Mouse (Mus musculus) mature B cell (primary cell): ENCODE results near the gene Ces1d.

ENCODE experiments used
- in situ Hi-C: fragments of 300-500 bp; cut with MboI; formaldehyde crosslinking; loops from 2 replicates; pipeline ENCODE4 v1.14.3; 2019

Gene Ces1d

DNA sequence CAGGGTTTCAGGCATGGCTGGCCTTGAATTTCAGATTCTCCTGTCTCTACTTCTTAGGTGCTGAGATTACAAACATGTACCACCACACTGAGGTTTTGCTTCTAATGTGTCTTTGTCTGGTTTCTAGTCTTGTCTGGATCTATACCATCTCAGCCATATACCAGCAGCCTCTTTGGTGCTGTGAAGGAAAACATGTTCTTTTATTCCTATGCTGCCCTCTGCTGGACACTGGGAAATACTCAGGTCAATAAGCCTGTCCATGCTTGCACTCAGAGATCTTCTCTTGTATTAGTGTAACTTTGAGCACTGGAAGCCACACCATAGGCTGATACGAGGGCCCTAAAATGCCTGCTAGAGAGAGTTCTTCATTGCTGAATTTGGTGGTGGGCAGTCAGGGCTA is 56.9 kb downstream of the Ces1d start:
- in situ Hi-C loops = no loop called here

DNA sequence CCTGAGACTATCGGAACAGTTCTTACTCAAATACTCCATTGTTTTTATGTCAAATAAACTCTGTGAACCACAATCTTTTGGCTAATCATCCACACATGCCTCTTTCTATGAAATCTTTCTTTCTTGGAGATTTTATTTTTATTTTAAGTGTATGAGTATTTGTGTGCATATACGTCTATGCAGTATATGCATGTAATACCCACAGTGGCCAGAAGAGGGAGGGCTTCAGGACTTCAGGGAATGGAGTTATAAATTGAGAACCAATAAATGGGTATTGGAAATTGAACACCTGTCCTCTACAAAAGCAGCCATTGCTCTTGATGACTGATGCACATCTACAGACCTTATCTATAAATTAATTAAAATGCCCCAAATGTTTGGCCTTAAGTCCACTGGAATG is 65.4 kb downstream of the Ces1d start:
- in situ Hi-C loops = no loop called here

DNA sequence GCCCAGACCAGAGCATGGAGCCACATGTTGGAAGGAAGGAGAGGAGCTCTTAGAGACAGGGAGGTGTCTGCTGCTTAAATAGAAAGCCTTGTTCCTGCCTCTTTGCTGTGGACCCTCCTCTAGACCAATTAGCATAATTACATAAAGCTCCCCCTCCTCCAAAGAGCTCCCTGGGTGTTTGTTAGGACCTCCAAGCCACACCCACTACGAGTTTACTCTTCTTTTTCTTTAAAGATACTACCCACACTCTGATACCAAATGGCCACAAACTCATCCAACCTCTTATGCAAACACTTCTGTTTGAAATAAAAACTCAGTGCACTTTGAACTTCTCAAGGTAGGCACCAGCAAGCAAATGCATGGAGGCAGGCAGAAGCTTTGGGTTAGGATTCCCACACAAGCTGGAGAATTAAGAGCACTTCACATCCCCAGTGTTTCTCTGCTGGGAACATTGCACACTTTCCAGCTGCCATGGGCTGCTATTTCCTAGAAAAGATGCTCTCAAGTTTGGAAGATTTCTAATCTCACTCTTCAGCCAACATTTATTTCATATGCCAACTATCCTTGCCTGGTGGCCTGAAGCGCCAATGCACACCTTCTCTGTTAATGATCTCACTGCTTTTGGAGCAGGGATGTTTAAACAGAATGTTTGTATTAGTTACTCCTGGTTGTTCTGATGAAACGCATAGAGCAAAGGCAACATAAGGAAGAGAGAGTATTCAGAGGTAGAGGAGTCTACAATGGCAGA is 66.2 kb downstream of the Ces1d start, which contains the start of gene Ces1c:
Gene Ces1c (minus strand): TSS at position 51 of the 748 bp plus-strand sequence.
- in situ Hi-C loops = no loop called here

DNA sequence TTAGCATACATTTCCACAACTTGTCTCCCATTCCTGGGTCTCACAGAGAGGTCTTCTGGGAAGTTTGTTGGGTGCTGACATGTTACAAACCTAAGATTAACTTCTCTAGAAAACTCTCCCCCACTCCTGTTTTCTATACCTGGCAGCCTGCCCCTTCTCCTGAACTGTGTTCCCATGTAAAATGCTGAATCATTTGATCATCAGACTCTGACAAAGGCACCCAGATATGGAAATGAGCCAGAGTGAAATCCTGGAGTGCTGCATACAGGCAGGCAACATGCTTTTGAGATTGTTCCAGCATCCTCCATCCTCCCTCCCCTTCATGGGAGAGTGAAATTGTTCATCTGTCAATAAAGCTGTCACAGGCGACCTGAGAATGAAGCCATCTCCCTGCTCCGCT is 71.2 kb downstream of the Ces1d start:
- in situ Hi-C loops = no loop called here

DNA sequence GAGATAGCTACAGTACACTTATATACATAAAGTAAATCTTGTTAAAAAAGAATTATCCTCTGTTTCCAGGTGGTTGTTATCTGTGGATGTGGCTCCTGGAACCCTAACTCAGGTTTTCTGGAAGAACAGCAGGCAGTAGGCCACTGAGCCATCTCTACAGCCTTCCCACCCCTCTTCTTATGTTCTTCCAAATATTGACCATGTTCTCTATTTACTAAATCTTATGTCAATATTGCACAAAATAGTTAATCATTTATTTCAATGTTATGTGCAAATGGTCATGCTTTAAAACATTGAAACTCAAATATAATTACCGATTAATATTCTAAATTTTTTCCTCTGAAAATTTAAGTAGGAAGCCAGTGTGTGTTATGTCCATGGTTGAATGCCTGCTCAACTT is 75.6 kb downstream of the Ces1d start:
- in situ Hi-C loops = no loop called here
